Mouse (Mus musculus) limb, embryonic 11.5 days (tissue): ENCODE measurements around the gene Ap2b1. TPM values are rescaled to one million over a fixed set of nuclear protein-coding genes. Genes with fewer than 3 reads are reported as not detected.

Experiments used
- polyA plus RNA-seq: library from polyadenylated mRNA; unstranded; fragments of >200 nt; fragmentation: Nextera tagmentation; extraction: Ambion mirVana; gene quantifications from 2 replicates; pipeline ENCODE4 v1.2.1, GENCODE M21; 2014

Ap2b1 gene
- polyA plus RNA-seq, 1 experiment from 2014 or later: 72.1 TPM

Other genes with a start within 250 kb of the Ap2b1 start
- 0.85 and 1.1 TPM in 2 replicates for gene Slfn2, start 233.9 kb upstream of the Ap2b1 start, polyA plus RNA-seq
- not detected in 2 replicates for gene Slfn1, start 182.2 kb upstream of the Ap2b1 start, polyA plus RNA-seq
- not detected in 2 replicates for gene Slfn4, start 123.8 kb upstream of the Ap2b1 start, polyA plus RNA-seq
- 0.31 and 1.0 TPM in 2 replicates for gene Slfn3, start 107.7 kb upstream of the Ap2b1 start, polyA plus RNA-seq
- 0.52 and 0.53 TPM in 2 replicates for gene Slfn14, start 12.3 kb upstream of the Ap2b1 start, polyA plus RNA-seq
- gene Pex12, start 3.6 kb downstream of the Ap2b1 start, polyA plus RNA-seq: 13.2 and 15.6 TPM in 2 replicates
- gene Rasl10b, start 110.1 kb downstream of the Ap2b1 start, polyA plus RNA-seq: 0.88 and 1.3 TPM in 2 replicates
- not detected in 2 replicates for gene Gas2l2, start 130.4 kb downstream of the Ap2b1 start, polyA plus RNA-seq
- 0.55 TPM in 1 of 2 replicates, not detected in the other for gene 1700020L24Rik, start 138.7 kb downstream of the Ap2b1 start, polyA plus RNA-seq
- 2.9 and 3.7 TPM in 2 replicates for gene Mmp28, start 164.0 kb downstream of the Ap2b1 start, polyA plus RNA-seq
- gene Taf15, start 174.1 kb downstream of the Ap2b1 start, polyA plus RNA-seq: 11.3 and 13.3 TPM in 2 replicates
- not detected in 2 replicates for gene Heatr9, start 223.2 kb downstream of the Ap2b1 start, polyA plus RNA-seq
- gene Ccl5, start 231.5 kb downstream of the Ap2b1 start, polyA plus RNA-seq: not detected in 2 replicates